23 mouse cellular contexts compared by ENCODE assay signal in the genomic region with DNA sequence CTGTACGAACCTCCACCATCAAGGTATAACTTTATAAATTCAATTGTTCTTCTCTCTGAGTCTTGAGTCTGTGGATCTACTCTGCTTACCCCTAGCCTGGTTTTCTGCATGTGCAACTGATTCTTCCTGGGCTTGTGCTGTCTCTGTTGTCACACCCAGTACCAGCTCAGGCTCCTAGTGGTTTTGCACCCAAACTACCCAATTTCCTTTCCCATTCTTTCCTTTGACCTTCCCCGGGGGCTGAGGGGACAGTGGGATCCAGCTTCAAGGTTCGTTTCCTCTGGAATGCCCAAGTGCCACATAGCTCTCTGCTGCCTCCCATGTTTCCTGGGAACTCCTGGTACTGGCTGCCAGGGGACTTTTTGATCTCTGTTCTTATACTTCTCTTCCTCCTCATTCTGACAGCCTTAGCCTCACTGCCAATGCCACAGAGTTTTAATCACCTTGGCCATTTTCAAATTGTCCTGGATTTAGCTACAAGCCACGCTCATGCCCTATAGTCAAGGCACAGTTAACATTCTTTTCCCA. TPM values are rescaled to one million over a fixed set of nuclear protein-coding genes. Genes with fewer than 3 reads are reported as not detected.
DNase-seq lines count a peak whose midpoint lies in the region; ATAC-seq and TF ChIP-seq lines count a peak whose summit lies in the region.
"Had no signal": no experiment of that assay in that cellular context is flagged by ENCODE, and none has a peak within 500 bp of the region (broad histone marks: within the 10 kb centered on the region; RNA-seq: fewer than 3 reads in every experiment).

No protein-coding gene starts in this region.

- no peak overlapping the region for H3K4me2 ChIP-seq in lung, postnatal 0 days (replicated peaks; ENCODE audit: low read depth, low read length)
- H3K4me2 ChIP-seq: embryonic facial prominence, embryonic 12.5 days; heart, embryonic 11.5 days; liver, embryonic 15.5 days; midbrain, embryonic 12.5 days; neural tube, embryonic 12.5 days had no signal

- H3K27ac ChIP-seq in kidney, adult 2 months (ENCODE audit: insufficient read depth, low read depth, low read length), result no peak overlapping the region
- no peak overlapping the region for H3K27ac ChIP-seq in lung, postnatal 0 days (ENCODE audit: low read length)
- H3K27ac ChIP-seq: embryonic facial prominence, embryonic 12.5 days; gastrocnemius, adult 2 months; hindbrain, embryonic 10.5 days; limb, embryonic 10.5 days; liver, embryonic 15.5 days; midbrain, embryonic 12.5 days; neural tube, embryonic 12.5 days had no signal

- H3K27me3 ChIP-seq in kidney, adult 2 months (replicated peaks; ENCODE audit: control insufficient read depth, insufficient read depth, low read length), result no peaks in the 10 kb centered on the region
- no peaks in the 10 kb centered on the region for H3K27me3 ChIP-seq in lung, postnatal 0 days (replicated peaks; ENCODE audit: insufficient read depth, low read length)
- H3K27me3 ChIP-seq: embryonic facial prominence, embryonic 12.5 days; midbrain, embryonic 12.5 days; neural tube, embryonic 12.5 days had no signal

- no peak overlapping the region for H3K9ac ChIP-seq in lung, postnatal 0 days (replicated peaks; ENCODE audit: low read depth)
- H3K9ac ChIP-seq: embryonic facial prominence, embryonic 12.5 days; liver, embryonic 15.5 days; midbrain, embryonic 12.5 days; neural tube, embryonic 12.5 days had no signal

- H3K9me3 ChIP-seq in lung, postnatal 0 days (ENCODE audit: low read length), result no peaks in the 10 kb centered on the region
- H3K9me3 ChIP-seq: embryonic facial prominence, embryonic 12.5 days; hindbrain, embryonic 10.5 days; limb, embryonic 10.5 days; liver, embryonic 15.5 days; midbrain, embryonic 12.5 days; neural tube, embryonic 12.5 days had no signal

- H3K4me1 ChIP-seq in kidney, adult 2 months (ENCODE audit: control insufficient read depth, insufficient read depth, low read length), result no peaks in the 10 kb centered on the region
- H3K4me1 ChIP-seq in lung, postnatal 0 days (ENCODE audit: insufficient read depth, low read depth, low read length), result no peaks in the 10 kb centered on the region
- H3K4me1 ChIP-seq in lung, adult 2 months (ENCODE audit: control insufficient read depth, insufficient read depth, low read length), result no peaks in the 10 kb centered on the region
- H3K4me1 ChIP-seq: embryonic facial prominence, embryonic 12.5 days; limb, embryonic 10.5 days; midbrain, embryonic 12.5 days; neural tube, embryonic 12.5 days had no signal

- peak; percentile 7 for DNase-seq in kidney, adult 2 months
- DNase-seq in kidney, adult 8-10 months, result no peak
- DNase-seq in lung, postnatal 0 days (ENCODE audit: low spot score), result no peak
- no peak for DNase-seq in lung, adult 2 months
- DNase-seq in ZHBTc4 (ENCODE audit: low read depth, low spot score), result peak; percentile 50
- DNase-seq in adrenal gland, adult 8-10 months, result no peak
- DNase-seq in B cell, adult 2 months, result no peak
- DNase-seq: cerebellum, adult 18-20 months; cerebellum, postnatal 14 days; gastrocnemius, adult 2 months; kidney, adult 18-20 months; kidney, postnatal 4 days; liver; lung, postnatal 14 days; right cerebral cortex, postnatal 14 days had no signal

- TF ChIP-seq POLR2A in kidney, adult 2 months (IDR thresholded peaks at IDR 0.05; ENCODE audit: low read depth, low read length), result no peak
- TF ChIP-seq POLR2A in lung, adult 2 months (IDR thresholded peaks at IDR 0.05; ENCODE audit: borderline replicate concordance, extremely low read depth, low read depth, low read length), result no peak

- 47% methylated on average over 4 of the region's 4 CpGs for WGBS in kidney, adult 2 months
- WGBS in lung, postnatal 0 days, result 48% methylated on average over 4 of the region's 4 CpGs
- 72% methylated on average over 4 of the region's 4 CpGs for WGBS in lung, adult 2 months

- TF ChIP-seq EP300 in lung, postnatal 0 days (IDR thresholded peaks at IDR 0.05), result no peak

- ATAC-seq in lung, postnatal 0 days, result no peak

- H3K4me3 ChIP-seq in kidney, adult 2 months (ENCODE audit: insufficient read depth, low read depth, low read length), result no peak overlapping the region
- no peak overlapping the region for H3K4me3 ChIP-seq in lung, postnatal 0 days (ENCODE audit: low read depth, low read length)
- no peak overlapping the region for H3K4me3 ChIP-seq in lung, adult 2 months (replicated peaks; ENCODE audit: extremely low read depth, low read depth, low read length)
- H3K4me3 ChIP-seq: embryonic facial prominence, embryonic 12.5 days; gastrocnemius, adult 2 months; hindbrain, embryonic 10.5 days; limb, embryonic 10.5 days; liver, embryonic 15.5 days; midbrain, embryonic 12.5 days; neural tube, embryonic 12.5 days had no signal

- no peak for TF ChIP-seq CTCF in kidney, adult 2 months (conservative IDR thresholded peaks at IDR 0.05; ENCODE audit: insufficient read depth, insufficient read length, low read depth, low read length)
- 0 out of 2 replicates have a peak, but pooled peaks have one; percentile 4 for TF ChIP-seq CTCF in lung, postnatal 0 days (IDR thresholded peaks at IDR 0.05)
- TF ChIP-seq CTCF in lung, adult 2 months (IDR thresholded peaks at IDR 0.05; ENCODE audit: insufficient read depth, low read length), result no peak

- no peaks in the 10 kb centered on the region for H3K36me3 ChIP-seq in kidney, adult 2 months (ENCODE audit: control insufficient read depth, insufficient read depth, low read length)
- H3K36me3 ChIP-seq in lung, postnatal 0 days (ENCODE audit: insufficient read depth, low read length), result no peaks in the 10 kb centered on the region
- H3K36me3 ChIP-seq: embryonic facial prominence, embryonic 12.5 days; hindbrain, embryonic 10.5 days; limb, embryonic 10.5 days; liver, embryonic 15.5 days; midbrain, embryonic 12.5 days; neural tube, embryonic 12.5 days had no signal

RNA-seq across cellular contexts. Expression of a gene that starts 20.3 kb away (rescaled TPM):
- 6.5 and 9.1 TPM in 2 replicates for polyA plus RNA-seq in kidney, adult 2 months (2012; rRNA removed)
- 15.0 and 16.2 TPM in 2 replicates for polyA plus RNA-seq in lung, postnatal 0 days (2015; fragmentation: Nextera tagmentation; extraction: Ambion mirVana)
- polyA plus RNA-seq in lung, adult 2 months (2012; rRNA removed), result 11.6 and 25.8 TPM in 2 replicates
- 10 to 100 TPM; 18.5 to 26.4 (median 22.3) TPM for total RNA-seq in adrenal gland, adult 8-10 months (2022)

RNA-seq across cellular contexts. Expression of a gene that starts 37.3 kb away (rescaled TPM):
- polyA plus RNA-seq in kidney, adult 2 months (2012; rRNA removed), result 0.61 and 0.64 TPM in 2 replicates
- polyA plus RNA-seq in lung, postnatal 0 days (2015; fragmentation: Nextera tagmentation; extraction: Ambion mirVana), result 2.7 and 3.9 TPM in 2 replicates
- 5.7 and 7.6 TPM in 2 replicates for polyA plus RNA-seq in lung, adult 2 months (2012; rRNA removed)
- total RNA-seq in adrenal gland, adult 8-10 months (2022), result 1 to 10 TPM; 4.6 to 8.5 (median 5.4) TPM
- total RNA-seq: megakaryocyte progenitor cell, adult 5-6 weeks had no signal

Comparison
In these comparisons a context has a peak if more than half of its experiments do, and no peak if none do; other contexts are left out.
1. DNase-seq: peak in kidney, adult 2 months (single experiment) and ZHBTc4 (single experiment); none in kidney, adult 8-10 months (0 of 2), lung, postnatal 0 days (single experiment), lung, adult 2 months (single experiment), adrenal gland, adult 8-10 months (single experiment) and B cell, adult 2 months (0 of 2).